ENCODE assay signal across 9 mouse cellular contexts in the genomic region with DNA sequence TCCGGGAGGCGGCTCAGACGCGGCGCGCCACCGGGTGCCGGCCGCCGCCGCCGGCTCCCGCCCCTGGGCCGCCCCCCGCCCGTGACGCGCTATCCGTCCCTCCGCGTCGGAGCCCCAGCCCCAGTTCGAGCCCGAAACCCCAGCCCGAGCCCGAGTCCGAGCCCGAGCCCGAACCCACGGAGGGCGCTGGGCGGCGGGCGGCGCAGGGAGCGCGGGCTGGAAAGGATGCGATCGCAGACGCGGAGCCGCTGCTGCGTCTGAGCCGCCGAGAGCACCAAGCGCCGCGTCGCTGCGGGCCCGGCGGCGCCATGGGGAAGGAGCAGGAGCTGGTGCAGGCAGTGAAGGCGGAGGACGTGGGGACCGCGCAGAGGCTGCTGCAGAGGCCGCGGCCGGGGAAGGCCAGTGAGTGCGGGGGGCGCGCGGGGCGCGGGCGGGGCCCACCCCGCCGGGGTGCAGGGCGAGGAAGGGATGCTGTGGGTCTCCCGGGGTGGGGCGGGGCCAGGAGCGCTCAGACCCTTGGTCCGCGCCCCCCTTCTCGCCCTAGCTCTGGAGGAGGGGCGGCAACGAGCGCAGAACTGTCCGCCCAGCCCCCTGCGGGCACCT. TPM values are rescaled to one million over a fixed set of nuclear protein-coding genes. Genes with fewer than 3 reads are reported as not detected.
DNase-seq lines count a peak whose midpoint lies in the region; ATAC-seq lines count a peak whose summit lies in the region.
"Had no signal": no experiment of that assay in that cellular context is flagged by ENCODE, and none has a peak within 500 bp of the region (broad histone marks: within the 10 kb centered on the region; RNA-seq: fewer than 3 reads in every experiment).

No protein-coding gene starts in this region.

- peak; percentile 62 for ATAC-seq in kidney, embryonic 15.5 days (replicated peaks; ENCODE audit: low FRiP score)
- peak; percentile 80 for ATAC-seq in hindbrain, embryonic 12.5 days (ENCODE audit: low FRiP score)
- ATAC-seq in liver, embryonic 16.5 days (ENCODE audit: low read depth) = no peak

- H3K36me3 ChIP-seq in kidney, embryonic 15.5 days = no peaks in the 10 kb centered on the region
- no peaks in the 10 kb centered on the region for H3K36me3 ChIP-seq in embryonic facial prominence, embryonic 10.5 days (replicated peaks)
- no peaks in the 10 kb centered on the region for H3K36me3 ChIP-seq in hindbrain, embryonic 12.5 days
- no peaks in the 10 kb centered on the region for H3K36me3 ChIP-seq in liver, embryonic 16.5 days (ENCODE audit: control insufficient read depth, insufficient read depth)

- peak overlapping the region; percentile 100 for H3K4me2 ChIP-seq in kidney, embryonic 15.5 days
- H3K4me2 ChIP-seq in hindbrain, embryonic 12.5 days (replicated peaks) = peak overlapping the region; percentile 81
- peak overlapping the region; percentile 74 for H3K4me2 ChIP-seq in liver, embryonic 16.5 days (ENCODE audit: low read depth, low read length)

- peaks cover 29% of the 10 kb centered on the region for H3K4me1 ChIP-seq in kidney, embryonic 15.5 days
- H3K4me1 ChIP-seq in embryonic facial prominence, embryonic 10.5 days = peaks cover 32% of the 10 kb centered on the region
- peaks cover 31% of the 10 kb centered on the region for H3K4me1 ChIP-seq in hindbrain, embryonic 12.5 days
- H3K4me1 ChIP-seq in liver, embryonic 16.5 days (ENCODE audit: control insufficient read depth, low read depth, low read length) = peaks cover 5% of the 10 kb centered on the region

- H3K27ac ChIP-seq in kidney, embryonic 15.5 days = no peak overlapping the region
- peak overlapping the region; percentile 85 for H3K27ac ChIP-seq in embryonic facial prominence, embryonic 10.5 days (replicated peaks)
- H3K27ac ChIP-seq in hindbrain, embryonic 12.5 days = peak overlapping the region; percentile 96
- H3K27ac ChIP-seq in liver, embryonic 16.5 days (ENCODE audit: low read length) = no peak overlapping the region
- H3K27ac ChIP-seq: macrophage had no signal

- peak overlapping the region; percentile 78 for H3K4me3 ChIP-seq in kidney, embryonic 15.5 days (replicated peaks)
- H3K4me3 ChIP-seq in embryonic facial prominence, embryonic 10.5 days = peak overlapping the region; percentile 88
- peak overlapping the region; percentile 86 for H3K4me3 ChIP-seq in hindbrain, embryonic 12.5 days
- H3K4me3 ChIP-seq in liver, embryonic 16.5 days (ENCODE audit: low read depth, low read length) = peak overlapping the region; percentile 57

- H3K27me3 ChIP-seq in kidney, embryonic 15.5 days = peaks cover 51% of the 10 kb centered on the region
- peaks cover 56% of the 10 kb centered on the region for H3K27me3 ChIP-seq in embryonic facial prominence, embryonic 10.5 days (replicated peaks; ENCODE audit: low read depth, poor library complexity, severe bottlenecking)
- H3K27me3 ChIP-seq in hindbrain, embryonic 12.5 days = peaks cover 2% of the 10 kb centered on the region; the same call in 1 of the 2 replicates
- H3K27me3 ChIP-seq in liver, embryonic 16.5 days (ENCODE audit: control insufficient read depth, insufficient read depth, low read depth, low read length) = peaks cover 47% of the 10 kb centered on the region

- H3K9ac ChIP-seq in kidney, embryonic 15.5 days = peak overlapping the region; percentile 84
- H3K9ac ChIP-seq in hindbrain, embryonic 12.5 days = peak overlapping the region; percentile 91
- peak overlapping the region; percentile 26; the same call in 1 of the 2 replicates for H3K9ac ChIP-seq in liver, embryonic 16.5 days (ENCODE audit: low read depth, low read length)

- WGBS in kidney, embryonic 15.5 days = under 1% methylated on average over 66 of the region's 81 CpGs
- WGBS in embryonic facial prominence, embryonic 10.5 days = under 1% methylated on average over 81 of the region's 81 CpGs
- WGBS in hindbrain, embryonic 12.5 days = under 1% methylated on average over 57 of the region's 81 CpGs
- under 1% methylated on average over 56 of the region's 81 CpGs for WGBS in liver, embryonic 16.5 days (ENCODE audit: insufficient replicate concordance)

- no peak for DNase-seq in kidney, adult 8-10 months
- DNase-seq in Muller cell, postnatal 12 days (ENCODE audit: inconsistent ontology term) = peak; percentile 61
- peak; percentile 74 for DNase-seq in embryonic facial prominence, embryonic 10.5 days (ENCODE audit: low spot score)
- peak; percentile 70 for DNase-seq in right cerebral cortex, postnatal 25 days
- no peak for DNase-seq in ovary, postnatal 14 days (ENCODE audit: low spot score)

- H3K9me3 ChIP-seq in kidney, embryonic 15.5 days (replicated peaks) = no peaks in the 10 kb centered on the region
- no peaks in the 10 kb centered on the region for H3K9me3 ChIP-seq in embryonic facial prominence, embryonic 10.5 days
- H3K9me3 ChIP-seq in hindbrain, embryonic 12.5 days (replicated peaks) = no peaks in the 10 kb centered on the region
- no peaks in the 10 kb centered on the region for H3K9me3 ChIP-seq in liver, embryonic 16.5 days (replicated peaks; ENCODE audit: control insufficient read depth, low read length)

RNA-seq across cellular contexts. Expression of a gene that starts 0.4 kb away (rescaled TPM):
- polyA plus RNA-seq in kidney, embryonic 15.5 days (2015; fragmentation: Nextera tagmentation; extraction: Ambion mirVana) = 1.8 and 2.3 TPM in 2 replicates
- polyA plus RNA-seq in embryonic facial prominence, embryonic 10.5 days (2016; fragmentation: Nextera tagmentation; extraction: Ambion mirVana) = 3.1 and 3.9 TPM in 2 replicates
- polyA plus RNA-seq in hindbrain, embryonic 12.5 days (2016; fragmentation: Nextera tagmentation; extraction: Ambion mirVana) = 24.2 and 25.0 TPM in 2 replicates
- 0.08 and 0.13 TPM in 2 replicates for polyA plus RNA-seq in liver, embryonic 16.5 days (2015; fragmentation: Nextera tagmentation; extraction: Ambion mirVana)
- polyA plus RNA-seq: macrophage had no signal

RNA-seq across cellular contexts. Expression of a gene that starts 9.9 kb away (rescaled TPM):
- polyA plus RNA-seq in kidney, embryonic 15.5 days (2015; fragmentation: Nextera tagmentation; extraction: Ambion mirVana) = 29.0 and 36.1 TPM in 2 replicates
- polyA plus RNA-seq in embryonic facial prominence, embryonic 10.5 days (2016; fragmentation: Nextera tagmentation; extraction: Ambion mirVana) = 37.5 and 39.0 TPM in 2 replicates
- 35.2 and 36.9 TPM in 2 replicates for polyA plus RNA-seq in hindbrain, embryonic 12.5 days (2016; fragmentation: Nextera tagmentation; extraction: Ambion mirVana)
- 11.8 and 11.9 TPM in 2 replicates for polyA plus RNA-seq in liver, embryonic 16.5 days (2015; fragmentation: Nextera tagmentation; extraction: Ambion mirVana)

RNA-seq across cellular contexts. Expression of a gene that starts 15.1 kb away (rescaled TPM):
- polyA plus RNA-seq in kidney, embryonic 15.5 days (2015; fragmentation: Nextera tagmentation; extraction: Ambion mirVana) = 0.39 and 0.58 TPM in 2 replicates
- polyA plus RNA-seq in embryonic facial prominence, embryonic 10.5 days (2016; fragmentation: Nextera tagmentation; extraction: Ambion mirVana) = 0.36 and 0.67 TPM in 2 replicates
- 1.2 TPM in 1 of 2 replicates, not detected in the other for polyA plus RNA-seq in hindbrain, embryonic 12.5 days (2016; fragmentation: Nextera tagmentation; extraction: Ambion mirVana)
- not detected in 2 replicates for polyA plus RNA-seq in liver, embryonic 16.5 days (2015; fragmentation: Nextera tagmentation; extraction: Ambion mirVana)
- polyA plus RNA-seq: macrophage had no signal

RNA-seq across cellular contexts. Expression of a gene that starts 18.6 kb away (rescaled TPM):
- 49.9 and 53.3 TPM in 2 replicates for polyA plus RNA-seq in kidney, embryonic 15.5 days (2015; fragmentation: Nextera tagmentation; extraction: Ambion mirVana)
- 71.0 and 72.8 TPM in 2 replicates for polyA plus RNA-seq in embryonic facial prominence, embryonic 10.5 days (2016; fragmentation: Nextera tagmentation; extraction: Ambion mirVana)
- polyA plus RNA-seq in hindbrain, embryonic 12.5 days (2016; fragmentation: Nextera tagmentation; extraction: Ambion mirVana) = 52.5 and 57.3 TPM in 2 replicates
- 48.2 and 49.0 TPM in 2 replicates for polyA plus RNA-seq in liver, embryonic 16.5 days (2015; fragmentation: Nextera tagmentation; extraction: Ambion mirVana)

RNA-seq across cellular contexts. Expression of a gene that starts 18.6 kb away (rescaled TPM):
- polyA plus RNA-seq in kidney, embryonic 15.5 days (2015; fragmentation: Nextera tagmentation; extraction: Ambion mirVana) = 29.9 and 36.7 TPM in 2 replicates
- 35.5 and 36.6 TPM in 2 replicates for polyA plus RNA-seq in embryonic facial prominence, embryonic 10.5 days (2016; fragmentation: Nextera tagmentation; extraction: Ambion mirVana)
- polyA plus RNA-seq in hindbrain, embryonic 12.5 days (2016; fragmentation: Nextera tagmentation; extraction: Ambion mirVana) = 35.3 and 39.4 TPM in 2 replicates
- polyA plus RNA-seq in liver, embryonic 16.5 days (2015; fragmentation: Nextera tagmentation; extraction: Ambion mirVana) = 11.4 and 12.3 TPM in 2 replicates

Comparison
In these comparisons a context has a peak if more than half of its experiments do, and no peak if none do; other contexts are left out.
1. H3K27ac ChIP-seq: peak in embryonic facial prominence, embryonic 10.5 days (single experiment) and hindbrain, embryonic 12.5 days (single experiment); none in kidney, embryonic 15.5 days (single experiment) and liver, embryonic 16.5 days (single experiment).
2. H3K9ac ChIP-seq: peak in every context shown above with its lines; median percentile 91 in hindbrain, embryonic 12.5 days; 84 in kidney, embryonic 15.5 days; 26 in liver, embryonic 16.5 days.
3. DNase-seq: peak in Muller cell, postnatal 12 days (single experiment), embryonic facial prominence, embryonic 10.5 days (single experiment) and right cerebral cortex, postnatal 25 days (single experiment); none in kidney, adult 8-10 months (0 of 2) and ovary, postnatal 14 days (single experiment).
4. Peak in every context shown above with its lines, with median percentiles within 50 percentile points of each other: H3K4me2 ChIP-seq and H3K4me3 ChIP-seq.